Mouse (Mus musculus) CH12.LX (cell line): ENCODE results near the gene Dip2b. TPM values are rescaled to one million over a fixed set of nuclear protein-coding genes. Genes with fewer than 3 reads are reported as not detected.

Source experiments
- DNase-seq: peaks from one replicate; pipeline ENCODE4 v3.0.0-alpha.2; 2013; ENCODE audit errors: extremely low read depth
- H3K27ac ChIP-seq: 2 replicates; pipeline ENCODE4 v1.5.1; 2012; ENCODE audit warnings: low read depth, mild to moderate bottlenecking, control low read depth, moderate library complexity; ENCODE audit not compliant: insufficient read depth
- H3K27me3 ChIP-seq: replicated peaks from 2 replicates; pipeline ENCODE3; 2012; ENCODE audit warnings: inconsistent platforms
- H3K36me3 ChIP-seq, 2 experiments: replicated peaks in 1 of 2; 2 replicates each; pipeline versions ENCODE3 to v1.6.1; 2012; ENCODE audit warnings: inconsistent platforms in 1 of 2, low read length in 1 of 2, mild to moderate bottlenecking in 1 of 2, mixed read lengths in 1 of 2, moderate library complexity in 1 of 2; ENCODE audit not compliant: control insufficient read depth in 1 of 2, insufficient read depth in 1 of 2
- H3K4me1 ChIP-seq, 2 experiments: 2 replicates each; pipeline ENCODE4 v1.6.1; 2012; ENCODE audit warnings: inconsistent platforms in 1 of 2, moderate library complexity in 1 of 2; ENCODE audit not compliant: insufficient read depth in 2 of 2, control insufficient read depth in 1 of 2
- H3K4me2 ChIP-seq: 2 replicates; pipeline ENCODE4 v1.6.1; 2012; ENCODE audit warnings: low read depth, mild to moderate bottlenecking, control low read depth; ENCODE audit not compliant: poor library complexity, insufficient read depth, severe bottlenecking
- H3K4me3 ChIP-seq, 3 experiments: fragments of 150-350 bp in 1 of 3; sonication (generic) in 1 of 3; replicated peaks in 1 of 3; 2 replicates each; pipeline versions ENCODE3 to v1.5.1; 2011 to 2012; ENCODE audit warnings: low read depth in 2 of 3, low read length in 2 of 3, mild to moderate bottlenecking in 2 of 3, moderate library complexity in 2 of 3, control low read depth in 1 of 3, improper control_type of control experiment in 1 of 3, inconsistent platforms in 1 of 3, mixed read lengths in 1 of 3; ENCODE audit not compliant: poor library complexity in 1 of 3
- H3K79me2 ChIP-seq: replicated peaks from 2 replicates; pipeline ENCODE4 v1.6.1; 2012; ENCODE audit warnings: mild to moderate bottlenecking, moderate library complexity; ENCODE audit not compliant: control insufficient read depth, poor library complexity, insufficient read depth, severe bottlenecking; ENCODE audit errors: extremely low read depth
- H3K9ac ChIP-seq: 2 replicates; pipeline ENCODE4 v1.6.1; 2012; ENCODE audit warnings: low read depth, mild to moderate bottlenecking, control low read depth, moderate library complexity; ENCODE audit not compliant: insufficient read depth
- H3K9me3 ChIP-seq: replicated peaks from 2 replicates; pipeline ENCODE3; 2012; ENCODE audit warnings: low read length, inconsistent platforms, mixed read lengths
- CTCF ChIP-seq, 2 experiments: IDR thresholded peaks in 1 of 2; conservative IDR thresholded peaks in 1 of 2; 2 replicates each; pipeline ENCODE4 v1.5.1; 2011 to 2012; ENCODE audit warnings: low read depth in 2 of 2, low read length in 2 of 2, improper control_type of control experiment in 1 of 2, inconsistent platforms in 1 of 2, mild to moderate bottlenecking in 1 of 2, moderate library complexity in 1 of 2
- ELF1 ChIP-seq: IDR thresholded peaks from 2 replicates; pipeline ENCODE4 v1.6.1; 2014; ENCODE audit warnings: low read depth, mild to moderate bottlenecking, inconsistent platforms, low read length, improper control_type of control experiment
- EP300 ChIP-seq: IDR thresholded peaks from 2 replicates; pipeline ENCODE4 v1.6.1; 2011; ENCODE audit warnings: low read length, improper control_type of control experiment
- ETS1 ChIP-seq: conservative IDR thresholded peaks from 2 replicates; pipeline ENCODE4 v1.6.1; 2012; ENCODE audit warnings: low read depth, mild to moderate bottlenecking, inconsistent platforms, low read length, improper control_type of control experiment, moderate library complexity
- GABPA ChIP-seq: IDR thresholded peaks from 2 replicates; pipeline ENCODE4 v1.6.1; 2012; ENCODE audit warnings: low read depth, low read length, improper control_type of control experiment, inconsistent platforms; ENCODE audit not compliant: insufficient replicate concordance
- HCFC1 ChIP-seq: IDR thresholded peaks from 2 replicates; pipeline ENCODE4 v1.6.1; 2012; ENCODE audit warnings: low read depth, mild to moderate bottlenecking, inconsistent platforms, low read length, improper control_type of control experiment
- JUN ChIP-seq: IDR thresholded peaks from 2 replicates; pipeline ENCODE4 v1.6.1; 2011; ENCODE audit warnings: low read depth, mild to moderate bottlenecking, low read length, improper control_type of control experiment, moderate library complexity; ENCODE audit not compliant: insufficient read depth
- JUND ChIP-seq: conservative IDR thresholded peaks from 2 replicates; pipeline ENCODE4 v1.6.1; 2011; ENCODE audit warnings: low read depth, low read length, improper control_type of control experiment
- MAFK ChIP-seq: IDR thresholded peaks from 2 replicates; pipeline ENCODE4 v1.6.1; 2011; ENCODE audit warnings: low read length, improper control_type of control experiment; ENCODE audit not compliant: insufficient replicate concordance
- MAX ChIP-seq: IDR thresholded peaks from 2 replicates; pipeline ENCODE4 v1.6.1; 2011; ENCODE audit warnings: low read length, improper control_type of control experiment
- MXI1 ChIP-seq: IDR thresholded peaks from 2 replicates; pipeline ENCODE4 v1.6.1; 2011; ENCODE audit warnings: mild to moderate bottlenecking, low read depth, low read length, improper control_type of control experiment
- MYC ChIP-seq: IDR thresholded peaks from 2 replicates; pipeline ENCODE4 v1.6.1; 2011; ENCODE audit warnings: low read depth, mild to moderate bottlenecking, improper control_type of control experiment, low read length
- NELFE ChIP-seq: IDR thresholded peaks from 2 replicates; pipeline ENCODE4 v1.6.1; 2011; ENCODE audit warnings: low read depth, low read length, improper control_type of control experiment
- NRF1 ChIP-seq: IDR thresholded peaks from 2 replicates; pipeline ENCODE4 v1.6.1; 2014; ENCODE audit warnings: low read depth, mild to moderate bottlenecking, inconsistent platforms, low read length, improper control_type of control experiment, moderate library complexity
- POLR2A ChIP-seq: IDR thresholded peaks from 2 replicates; pipeline ENCODE4 v1.6.1; 2011; ENCODE audit warnings: low read depth, mild to moderate bottlenecking, improper control_type of control experiment, low read length
- POLR2AphosphoS2 ChIP-seq: IDR thresholded peaks from 2 replicates; pipeline ENCODE4 v1.6.1; 2011; ENCODE audit warnings: low read depth, low read length, improper control_type of control experiment
- RAD21 ChIP-seq: IDR thresholded peaks from 2 replicates; pipeline ENCODE4 v1.6.1; 2011; ENCODE audit warnings: low read depth, mild to moderate bottlenecking, low read length, improper control_type of control experiment, moderate library complexity
- RCOR1 ChIP-seq: conservative IDR thresholded peaks from 2 replicates; pipeline ENCODE4 v1.6.1; 2012; ENCODE audit warnings: low read depth, mild to moderate bottlenecking, inconsistent platforms, low read length, improper control_type of control experiment
- SIN3A ChIP-seq: IDR thresholded peaks from 2 replicates; pipeline ENCODE4 v1.6.1; 2012; ENCODE audit warnings: low read length, improper control_type of control experiment, inconsistent platforms
- SMC3 ChIP-seq: IDR thresholded peaks from 2 replicates; pipeline ENCODE4 v1.6.1; 2011; ENCODE audit warnings: low read depth, low read length, improper control_type of control experiment
- TBP ChIP-seq: conservative IDR thresholded peaks from 2 replicates; pipeline ENCODE4 v1.6.1; 2011; ENCODE audit warnings: low read depth, low read length, improper control_type of control experiment
- TCF12 ChIP-seq: IDR thresholded peaks from 2 replicates; pipeline ENCODE4 v1.6.1; 2014; ENCODE audit warnings: low read depth, mild to moderate bottlenecking, inconsistent platforms, low read length, improper control_type of control experiment
- UBTF ChIP-seq: IDR thresholded peaks from 2 replicates; pipeline ENCODE4 v1.6.1; 2012; ENCODE audit warnings: low read depth, mild to moderate bottlenecking, inconsistent platforms, low read length, improper control_type of control experiment, moderate library complexity
- ZMIZ1 ChIP-seq: IDR thresholded peaks from 2 replicates; pipeline ENCODE4 v1.6.1; 2012; ENCODE audit warnings: low read depth, mild to moderate bottlenecking, inconsistent platforms, low read length, improper control_type of control experiment
- ZNF384 ChIP-seq: IDR thresholded peaks from 2 replicates; pipeline ENCODE4 v1.6.1; 2012; ENCODE audit warnings: low read depth, low read length, improper control_type of control experiment, inconsistent platforms
- dilution Hi-C: fragments of 300-500 bp; cut with MboI; formaldehyde crosslinking; loops from 2 replicates; pipeline ENCODE4 v1.14.3; 2020; ENCODE audit warnings: low sequenced_read_pairs; ENCODE audit not compliant: extremely low pct_unique_long_range_greater_than_20kb, extremely low pct_ligation_motif_present
- in situ Hi-C: fragments of 300-500 bp; cut with MboI; formaldehyde crosslinking; loops from 3 replicates; pipeline ENCODE4 v1.14.3; 2019; ENCODE audit warnings: low sequenced_read_pairs, low pct_ligation_motif_present, low pct_unique_long_range_greater_than_20kb, mixed read lengths
- polyA plus RNA-seq: library from polyadenylated mRNA; unstranded; fragments of >175 nt; gene quantifications from 2 replicates; pipeline ENCODE4 v1.2.1, GENCODE M21; 2012; ENCODE audit warnings: low read depth; ENCODE audit not compliant: insufficient read length
- total RNA-seq, 2 experiments: library from RNA; depleted of rRNA; stranded (reverse); fragments of 300-350 nt in 1 of 2; fragments of >200 nt in 1 of 2; gene quantifications; 2 replicates each; pipeline ENCODE4 v1.2.3; 2012 to 2014

Gene Dip2b
- total and polyA plus RNA-seq, 3 experiments, result 15.7 to 18.2 (median 16.7) TPM

DNA sequence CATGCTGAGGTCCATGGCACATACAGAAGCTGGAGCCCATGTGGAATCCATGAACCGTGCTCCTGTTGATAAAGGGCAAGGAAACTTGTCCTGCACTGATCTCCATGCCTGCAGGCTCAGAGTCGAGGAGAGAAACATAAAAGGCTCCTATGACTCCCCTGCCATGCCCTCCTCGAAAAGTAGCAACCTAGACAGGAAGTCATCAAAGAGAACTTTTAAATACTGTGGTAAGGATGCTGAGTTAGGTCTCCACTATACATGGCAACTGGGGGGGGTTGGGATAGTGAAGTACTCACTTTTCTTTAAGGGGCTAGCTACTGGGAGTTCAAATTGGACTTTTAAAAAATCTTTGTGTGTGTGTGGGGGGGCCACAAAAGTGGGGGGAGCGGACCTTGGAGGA lies 102.0 kb downstream of the Dip2b start:
- TF ChIP-seq TBP (no peak), ZNF384 (no peak), MXI1 (no peak), JUN (no peak), GABPA (no peak), EP300 (no peak), RAD21 (no peak), JUND (no peak), POLR2AphosphoS2 (no peak), MAX (no peak), MAFK (no peak), NELFE (no peak), UBTF (no peak), CTCF (conservative IDR thresholded peaks at IDR 0.05 in 1 of 2, IDR thresholded peaks at IDR 0.05 in 1 of 2; ENCODE audit: low read depth in 2 of 2, low read length in 2 of 2) (no peak), HCFC1 (no peak), NRF1 (no peak), POLR2A (no peak), RCOR1 (no peak), SIN3A (no peak), MYC (no peak)
- Histone ChIP-seq H3K9me3 (no peaks in the 10 kb centered on the region), H3K4me3 (no peak overlapping the region), H3K4me2 (no peak overlapping the region), H3K27me3 (no peaks in the 10 kb centered on the region), H3K36me3 (peaks cover 8 to 67% of the 10 kb centered on the region in 2 experiments), H3K4me1 (peaks cover 2 to 21% of the 10 kb centered on the region in 2 experiments; a peak in 3 of 4 replicates), H3K9ac (no peak overlapping the region), H3K27ac (no peak overlapping the region), H3K79me2 (no peaks in the 10 kb centered on the region)
- dilution Hi-C loops (no loop called here), in situ Hi-C loops (no loop called here)
- DNase-seq, result no peak

DNA sequence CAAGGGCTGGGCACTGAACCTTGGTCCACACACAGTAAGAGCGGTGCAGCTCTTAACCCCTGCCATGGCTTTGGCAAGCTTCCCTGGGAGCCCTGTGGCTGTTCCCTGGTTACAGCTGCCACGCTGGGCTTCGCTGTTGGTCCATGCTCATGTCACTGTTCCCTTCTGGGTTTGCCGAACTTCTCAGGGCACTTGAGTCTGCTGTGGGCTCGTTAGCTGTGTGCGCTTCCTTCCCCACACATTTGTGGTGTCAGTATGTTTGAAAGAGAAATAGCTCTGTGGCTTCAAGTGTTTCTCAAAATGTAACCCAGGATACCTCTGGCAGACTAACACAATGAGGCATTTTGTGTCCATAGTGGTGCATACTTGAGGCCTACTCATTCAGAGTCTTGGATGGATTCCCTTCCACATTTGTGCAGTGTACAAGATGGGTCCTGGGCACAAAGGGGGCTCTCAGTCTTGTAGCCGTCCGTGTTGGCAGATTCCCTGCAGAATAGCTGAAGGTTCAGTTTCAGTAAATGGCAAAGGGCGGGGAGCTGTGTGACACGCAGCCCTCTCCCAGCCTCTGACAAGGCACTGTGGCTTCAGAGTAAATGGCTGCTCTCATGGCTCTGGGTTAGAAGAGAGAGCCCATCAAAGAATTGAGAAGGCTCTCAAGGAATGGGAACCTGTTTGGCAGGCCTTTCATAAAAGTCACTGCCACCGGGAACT lies 104.8 kb downstream of the Dip2b start:
- TF ChIP-seq SMC3, result no peak
- no peak for TF ChIP-seq MYC
- TF ChIP-seq ETS1, result no peak
- no peak for TF ChIP-seq NELFE
- no peak for TF ChIP-seq ELF1
- TF ChIP-seq EP300, result no peak
- TF ChIP-seq ZMIZ1, result no peak
- TF ChIP-seq TCF12, result no peak
- H3K4me2 ChIP-seq, result no peak overlapping the region
- H3K27ac ChIP-seq, result no peak overlapping the region
- DNase-seq, result no peak
- H3K4me3 ChIP-seq, result no peak overlapping the region
- H3K4me1 ChIP-seq, result peaks cover 5 to 27% of the 10 kb centered on the region in 2 experiments; a peak in 3 of 4 replicates
- no peaks in the 10 kb centered on the region for H3K27me3 ChIP-seq
- H3K9ac ChIP-seq, result no peak overlapping the region
- dilution Hi-C loops, result no loop called here
- no peaks in the 10 kb centered on the region for H3K79me2 ChIP-seq
- in situ Hi-C loops, result no loop called here
- no peaks in the 10 kb centered on the region for H3K9me3 ChIP-seq
- peaks cover 6 to 64% of the 10 kb centered on the region in 2 experiments for H3K36me3 ChIP-seq
